Mouse (Mus musculus): ENCODE data around the gene BC025446. TPM values are rescaled to one million over a fixed set of nuclear protein-coding genes. Genes with fewer than 3 reads are reported as not detected.

BC025446 gene
- polyA plus RNA-seq, 1 experiment from 2014 or later = 0.44 TPM

- Histone ChIP-seq H3K27ac (replicated peaks) (no peak overlapping the region), H3K4me2 (replicated peaks; ENCODE audit: low read depth) (no peak overlapping the region), H3K4me1 (replicated peaks; ENCODE audit: control insufficient read depth, insufficient read depth) (no peaks in the 10 kb centered on the region), H3K9me3 (ENCODE audit: control insufficient read depth, low read length) (no peaks in the 10 kb centered on the region), H3K4me3 (ENCODE audit: low read depth, low read length) (no peak overlapping the region), H3K27me3 (ENCODE audit: control insufficient read depth, insufficient read depth, low read length) (no peaks in the 10 kb centered on the region), H3K9ac (ENCODE audit: low read length) (no peak overlapping the region), H3K36me3 (ENCODE audit: control insufficient read depth, insufficient read depth, low read length) (no peaks in the 10 kb centered on the region)
- no peak for TF ChIP-seq CTCF (IDR thresholded peaks at IDR 0.05; ENCODE audit: low read depth)
- TF ChIP-seq EP300 (optimal IDR thresholded peaks at IDR 0.05) = no peak
- DNase-seq (ENCODE audit: low spot score) (no peak), ATAC-seq (ENCODE audit: low FRiP score, low TSS enrichment) (no peak)
Observed at GRCm38 (mm10) chr15:75221942-75222341, 5.8 kb downstream of the BC025446 start.

GRCm38 (mm10) chr15:75237736-75238288, 21.6 kb downstream of the BC025446 start:
- 72% methylated on average over 3 of the region's 3 CpGs for WGBS
- no peak for ATAC-seq (ENCODE audit: low FRiP score, low TSS enrichment)
- no peak for DNase-seq (ENCODE audit: low spot score)

GRCm38 (mm10) chr15:75240558-75240957, 24.4 kb downstream of the BC025446 start:
- no peaks in the 10 kb centered on the region for H3K27me3 ChIP-seq (ENCODE audit: control insufficient read depth, insufficient read depth, low read length)
- no peak overlapping the region for H3K4me2 ChIP-seq (replicated peaks; ENCODE audit: low read depth)
- no peak overlapping the region for H3K4me3 ChIP-seq (ENCODE audit: low read depth, low read length)
- no peak overlapping the region for H3K27ac ChIP-seq (replicated peaks)
- 46% methylated on average over 2 of the region's 2 CpGs for WGBS
- no peaks in the 10 kb centered on the region for H3K9me3 ChIP-seq (ENCODE audit: control insufficient read depth, low read length)
- TF ChIP-seq EP300 (optimal IDR thresholded peaks at IDR 0.05) (no peak), CTCF (IDR thresholded peaks at IDR 0.05; ENCODE audit: low read depth) (no peak)
- H3K4me1 ChIP-seq (replicated peaks; ENCODE audit: control insufficient read depth, insufficient read depth) = no peaks in the 10 kb centered on the region
- ATAC-seq (ENCODE audit: low FRiP score, low TSS enrichment) = no peak
- H3K9ac ChIP-seq (ENCODE audit: low read length) = no peak overlapping the region
- H3K36me3 ChIP-seq (ENCODE audit: control insufficient read depth, insufficient read depth, low read length) = no peaks in the 10 kb centered on the region
- DNase-seq (ENCODE audit: low spot score) = no peak

More at GRCm38 (mm10) chr15:75237736-75238288, 21.6 kb downstream of the BC025446 start:
- no peak overlapping the region for H3K27ac ChIP-seq (replicated peaks)
- H3K27me3 ChIP-seq (ENCODE audit: control insufficient read depth, insufficient read depth, low read length) = no peaks in the 10 kb centered on the region
- no peaks in the 10 kb centered on the region for H3K36me3 ChIP-seq (ENCODE audit: control insufficient read depth, insufficient read depth, low read length)
- no peak for TF ChIP-seq CTCF (IDR thresholded peaks at IDR 0.05; ENCODE audit: low read depth)
- TF ChIP-seq EP300 (optimal IDR thresholded peaks at IDR 0.05) = no peak
- no peaks in the 10 kb centered on the region for H3K4me1 ChIP-seq (replicated peaks; ENCODE audit: control insufficient read depth, insufficient read depth)
- H3K9me3 ChIP-seq (ENCODE audit: control insufficient read depth, low read length) = no peaks in the 10 kb centered on the region
- no peak overlapping the region for H3K4me2 ChIP-seq (replicated peaks; ENCODE audit: low read depth)
- H3K4me3 ChIP-seq (ENCODE audit: low read depth, low read length) = no peak overlapping the region
- no peak overlapping the region for H3K9ac ChIP-seq (ENCODE audit: low read length)

- no peaks in the 10 kb centered on the region for H3K27me3 ChIP-seq (ENCODE audit: control insufficient read depth, insufficient read depth, low read length)
- H3K4me1 ChIP-seq (replicated peaks; ENCODE audit: control insufficient read depth, insufficient read depth) = no peaks in the 10 kb centered on the region
- H3K9me3 ChIP-seq (ENCODE audit: control insufficient read depth, low read length) = no peaks in the 10 kb centered on the region
- H3K27ac ChIP-seq (replicated peaks) = no peak overlapping the region
- no peak overlapping the region for H3K4me2 ChIP-seq (replicated peaks; ENCODE audit: low read depth)
- no peak overlapping the region for H3K4me3 ChIP-seq (ENCODE audit: low read depth, low read length)
- H3K9ac ChIP-seq (ENCODE audit: low read length) = no peak overlapping the region
- ATAC-seq (ENCODE audit: low FRiP score, low TSS enrichment) (no peak), DNase-seq (ENCODE audit: low spot score) (no peak)
- no peaks in the 10 kb centered on the region for H3K36me3 ChIP-seq (ENCODE audit: control insufficient read depth, insufficient read depth, low read length)
- 54% methylated on average over 3 of the region's 3 CpGs for WGBS
- TF ChIP-seq CTCF (IDR thresholded peaks at IDR 0.05; ENCODE audit: low read depth) (no peak), EP300 (optimal IDR thresholded peaks at IDR 0.05) (no peak)
Observed at GRCm38 (mm10) chr15:75242756-75243640, 26.8 kb downstream of the BC025446 start.

- H3K4me1 ChIP-seq (replicated peaks; ENCODE audit: control insufficient read depth, insufficient read depth) = no peaks in the 10 kb centered on the region
- H3K9me3 ChIP-seq (ENCODE audit: control insufficient read depth, low read length) = no peaks in the 10 kb centered on the region
- H3K27me3 ChIP-seq (ENCODE audit: control insufficient read depth, insufficient read depth, low read length) = no peaks in the 10 kb centered on the region
- H3K27ac ChIP-seq (replicated peaks) = no peak overlapping the region
- DNase-seq (ENCODE audit: low spot score) = no peak
- TF ChIP-seq EP300 (optimal IDR thresholded peaks at IDR 0.05) (no peak), CTCF (IDR thresholded peaks at IDR 0.05; ENCODE audit: low read depth) (no peak)
- H3K4me2 ChIP-seq (replicated peaks; ENCODE audit: low read depth) = no peak overlapping the region
- H3K36me3 ChIP-seq (ENCODE audit: control insufficient read depth, insufficient read depth, low read length) = no peaks in the 10 kb centered on the region
- H3K9ac ChIP-seq (ENCODE audit: low read length) = no peak overlapping the region
- no peak overlapping the region for H3K4me3 ChIP-seq (ENCODE audit: low read depth, low read length)
- no peak for ATAC-seq (ENCODE audit: low FRiP score, low TSS enrichment)
- WGBS = 79% methylated on average over 3 of the region's 3 CpGs
Observed at GRCm38 (mm10) chr15:75254671-75255070, 38.5 kb downstream of the BC025446 start.

- no peak overlapping the region for H3K4me2 ChIP-seq (replicated peaks; ENCODE audit: low read depth)
- H3K4me3 ChIP-seq (ENCODE audit: low read depth, low read length) = no peak overlapping the region
- no peaks in the 10 kb centered on the region for H3K4me1 ChIP-seq (replicated peaks; ENCODE audit: control insufficient read depth, insufficient read depth)
- ATAC-seq (ENCODE audit: low FRiP score, low TSS enrichment) (no peak), DNase-seq (ENCODE audit: low spot score) (no peak)
- no peaks in the 10 kb centered on the region for H3K36me3 ChIP-seq (ENCODE audit: control insufficient read depth, insufficient read depth, low read length)
- TF ChIP-seq CTCF (IDR thresholded peaks at IDR 0.05; ENCODE audit: low read depth) (peak; percentile 28), EP300 (optimal IDR thresholded peaks at IDR 0.05) (no peak)
- H3K27ac ChIP-seq (replicated peaks) = no peak overlapping the region
- no peaks in the 10 kb centered on the region for H3K9me3 ChIP-seq (ENCODE audit: control insufficient read depth, low read length)
- H3K27me3 ChIP-seq (ENCODE audit: control insufficient read depth, insufficient read depth, low read length) = no peaks in the 10 kb centered on the region
- H3K9ac ChIP-seq (ENCODE audit: low read length) = no peak overlapping the region
Observed at GRCm38 (mm10) chr15:75265863-75266262, 49.7 kb downstream of the BC025446 start.

Measured in stomach, postnatal 0 days (tissue).